Mouse (Mus musculus) megakaryocyte, embryonic 14.5 days (primary cell): ENCODE data around the gene Dusp18.

ENCODE experiments used
- FLI1 ChIP-seq: IDR thresholded peaks from 2 replicates; pipeline ENCODE4 v1.6.1; 2012; ENCODE audit warnings: low read length, inconsistent platforms, mixed read lengths
- GATA1 ChIP-seq: IDR thresholded peaks from 3 replicates; pipeline ENCODE4 v1.6.1; 2012; ENCODE audit warnings: mixed read lengths, low read length, inconsistent platforms, borderline replicate concordance

GRCm38 (mm10) chr11:3913316-3914108, 18.5 kb downstream of the Dusp18 start:
- no peak for TF ChIP-seq GATA1
- TF ChIP-seq FLI1, result no peak
